Mouse (Mus musculus): ENCODE results near the gene Stambpl1.

- TF ChIP-seq EP300 (IDR thresholded peaks at IDR 0.05; ENCODE audit: low read depth) (no peak), CTCF (IDR thresholded peaks at IDR 0.05; ENCODE audit: low read depth) (no peak)
These were observed 20.6 kb downstream of the Stambpl1 start for GRCm38 (mm10) chr19:34212489-34213250.
